ENCODE assay signal across 9 mouse cellular contexts in genomic region chr11:32625677-32626076, GRCm38 (mm10). TPM values are rescaled to one million over a fixed set of nuclear protein-coding genes. Genes with fewer than 3 reads are reported as not detected.
DNase-seq lines count a peak whose midpoint lies in the region; ATAC-seq and TF ChIP-seq lines count a peak whose summit lies in the region.
"Had no signal": no experiment of that assay in that cellular context is flagged by ENCODE, and none has a peak within 500 bp of the region (broad histone marks: within the 10 kb centered on the region; RNA-seq: fewer than 3 reads in every experiment).

No protein-coding gene starts in this region.

- H3K4me2 ChIP-seq in midbrain, postnatal 0 days (ENCODE audit: low read depth, low read length, poor library complexity, severe bottlenecking): no peak overlapping the region
- no peak overlapping the region for H3K4me2 ChIP-seq in midbrain, embryonic 13.5 days (replicated peaks)
- H3K4me2 ChIP-seq: embryonic facial prominence, embryonic 12.5 days had no signal

- 61% methylated on average over 1 of the region's 1 CpGs for WGBS in midbrain, postnatal 0 days
- 74% methylated on average over 1 of the region's 1 CpGs for WGBS in midbrain, embryonic 13.5 days

- peak; percentile 30 for DNase-seq in midbrain, postnatal 0 days (ENCODE audit: low spot score)
- DNase-seq in adrenal gland, postnatal 10 days: peak; percentile 86
- peak; percentile 86 for DNase-seq in kidney, postnatal 10 days
- DNase-seq in lung, postnatal 14 days: peak; percentile 82
- DNase-seq in spleen, adult 18-20 months: peak; percentile 37 to 57
- DNase-seq in yolk sac, embryonic 10.5 days (ENCODE audit: low spot score): no peak

- H3K27me3 ChIP-seq in midbrain, postnatal 0 days (ENCODE audit: insufficient read depth, low read length): no peaks in the 10 kb centered on the region
- H3K27me3 ChIP-seq in midbrain, embryonic 13.5 days: no peaks in the 10 kb centered on the region
- H3K27me3 ChIP-seq: embryonic facial prominence, embryonic 12.5 days had no signal

- no peaks in the 10 kb centered on the region for H3K9me3 ChIP-seq in midbrain, postnatal 0 days (ENCODE audit: low read length)
- H3K9me3 ChIP-seq in midbrain, embryonic 13.5 days: no peaks in the 10 kb centered on the region
- H3K9me3 ChIP-seq: embryonic facial prominence, embryonic 12.5 days had no signal

- no peak overlapping the region for H3K4me3 ChIP-seq in midbrain, postnatal 0 days (ENCODE audit: low read depth, low read length)
- H3K4me3 ChIP-seq in midbrain, embryonic 13.5 days (replicated peaks): no peak overlapping the region
- H3K4me3 ChIP-seq: embryonic facial prominence, embryonic 12.5 days had no signal

- H3K36me3 ChIP-seq in midbrain, postnatal 0 days (ENCODE audit: insufficient read depth, low read length): no peaks in the 10 kb centered on the region; the same call in 1 of the 2 replicates
- no peaks in the 10 kb centered on the region for H3K36me3 ChIP-seq in midbrain, embryonic 13.5 days
- H3K36me3 ChIP-seq: embryonic facial prominence, embryonic 12.5 days had no signal

- no peak for ATAC-seq in midbrain, postnatal 0 days (ENCODE audit: low FRiP score)
- ATAC-seq in midbrain, embryonic 13.5 days: no peak
- peak; percentile 72; the same call in 1 of the 2 replicates for ATAC-seq in frontal cortex, adult (ENCODE audit: low TSS enrichment)

- H3K9ac ChIP-seq in midbrain, postnatal 0 days (replicated peaks; ENCODE audit: low read length, poor library complexity, severe bottlenecking): no peak overlapping the region
- H3K9ac ChIP-seq in midbrain, embryonic 13.5 days (replicated peaks): no peak overlapping the region
- H3K9ac ChIP-seq: embryonic facial prominence, embryonic 12.5 days had no signal

- no peak overlapping the region for H3K27ac ChIP-seq in midbrain, postnatal 0 days (ENCODE audit: low read depth, low read length)
- no peak overlapping the region for H3K27ac ChIP-seq in midbrain, embryonic 13.5 days
- H3K27ac ChIP-seq: embryonic facial prominence, embryonic 12.5 days had no signal

- no peaks in the 10 kb centered on the region for H3K4me1 ChIP-seq in midbrain, postnatal 0 days (ENCODE audit: insufficient read depth, low read length)
- H3K4me1 ChIP-seq in midbrain, embryonic 13.5 days (replicated peaks): peaks cover 7% of the 10 kb centered on the region; the same call in 1 of the 2 replicates

- TF ChIP-seq CTCF in midbrain, postnatal 0 days (IDR thresholded peaks at IDR 0.05): peak; percentile 67

RNA-seq across cellular contexts. Expression of gene Fbxw11, which starts 16.8 kb away (rescaled TPM):
- total RNA-seq in midbrain, postnatal 0 days (2014; rRNA removed): 130 and 140 TPM in 2 replicates
- 97.1 and 100 TPM in 2 replicates for polyA plus RNA-seq in midbrain, postnatal 0 days (2015; fragmentation: Nextera tagmentation; extraction: Ambion mirVana)
- 108 and 114 TPM in 2 replicates for polyA plus RNA-seq in midbrain, embryonic 13.5 days (2015; fragmentation: Nextera tagmentation; extraction: Ambion mirVana)
- 10 to 100 TPM; 68.0 to 72.9 TPM for total RNA-seq in adrenal gland, postnatal 10 days (2021)
